Mouse (Mus musculus) right cerebral cortex, postnatal 36 days (tissue): ENCODE results near the gene Sel1l3.

Experiments
- DNase-seq, 2 experiments: peaks; one replicate each; pipeline ENCODE4 v3.0.0; 2022; ENCODE audit warnings: low spot score in 2 of 2, mixed read lengths in 1 of 2

The Sel1l3 gene

DNA sequence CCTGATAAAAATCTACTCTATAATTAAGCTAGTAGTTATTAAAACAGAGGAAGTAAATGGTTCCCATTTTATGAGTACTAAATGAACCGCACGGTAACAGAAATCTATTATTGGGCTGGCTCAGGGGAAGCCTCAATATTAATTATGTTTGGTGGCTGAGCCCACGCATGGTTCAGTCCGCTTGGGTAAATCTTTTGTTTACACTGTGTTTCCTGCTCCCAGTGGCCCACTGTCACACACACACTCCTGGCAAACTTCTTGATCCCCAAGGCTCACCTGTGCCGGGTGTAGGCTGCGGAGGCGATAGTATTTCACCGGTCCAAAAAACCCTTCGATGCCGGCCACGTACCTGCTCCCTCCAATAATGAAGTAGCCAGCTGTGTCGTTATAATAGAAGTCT lies 39.3 kb downstream of the Sel1l3 start:
- DNase-seq: no peak

GRCm38 (mm10) chr5:53172908-53173307 lies 40.8 kb downstream of the Sel1l3 start:
- DNase-seq: no peak

GRCm38 (mm10) chr5:53172256-53172636 lies 41.5 kb downstream of the Sel1l3 start:
- DNase-seq: no peak

DNA sequence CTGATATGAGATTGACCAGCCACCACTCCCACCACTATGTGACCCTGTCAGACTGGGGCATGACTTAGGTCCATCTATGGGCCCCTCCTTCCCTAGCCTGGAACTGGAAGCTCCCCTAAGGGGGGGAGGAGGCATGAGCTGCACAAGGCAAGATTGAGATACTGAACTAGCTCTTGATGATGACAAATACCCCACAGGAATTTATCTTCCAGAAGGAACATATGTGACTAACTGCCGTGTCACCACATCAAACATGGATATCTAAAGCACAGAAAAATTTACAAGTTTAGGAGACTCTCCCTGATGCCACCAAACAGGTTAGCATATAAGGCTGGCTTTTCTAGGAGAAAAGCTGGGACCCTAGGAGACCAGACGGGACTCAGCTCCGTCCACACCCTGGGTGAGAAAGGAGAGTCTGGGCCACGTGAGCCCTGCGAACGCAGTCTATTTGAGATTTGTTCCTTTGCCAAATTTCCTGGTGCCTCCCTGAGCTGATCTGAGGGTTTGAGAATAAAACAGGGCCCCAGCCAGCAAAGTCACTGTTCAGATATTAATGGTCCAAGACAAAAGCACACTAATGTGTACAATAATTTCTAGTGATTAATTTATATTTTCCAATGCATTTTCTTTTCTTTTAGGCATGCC lies 42.0 kb downstream of the Sel1l3 start:
- DNase-seq: no peak

DNA sequence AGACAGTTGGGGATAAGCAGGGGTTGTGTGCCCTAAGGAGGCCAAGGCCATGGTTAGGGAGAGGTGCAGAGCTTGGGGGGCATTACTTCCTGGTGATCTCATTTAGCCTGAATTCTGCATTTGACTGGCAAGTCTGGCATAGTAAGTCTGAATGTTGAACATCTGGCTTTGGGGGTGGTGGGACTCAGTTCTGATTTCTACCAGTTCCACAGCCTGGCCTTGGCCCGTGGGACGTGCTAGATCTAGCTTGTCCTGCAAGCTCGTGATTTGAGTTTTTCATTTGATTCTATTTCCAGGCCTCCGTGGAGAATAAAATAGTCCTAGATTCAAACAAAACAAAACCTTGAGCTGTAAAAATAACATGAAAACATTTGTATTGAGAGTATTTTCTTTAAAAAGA lies 46.2 kb downstream of the Sel1l3 start:
- DNase-seq: peak in 1 of 2 experiments; percentile 55

DNA sequence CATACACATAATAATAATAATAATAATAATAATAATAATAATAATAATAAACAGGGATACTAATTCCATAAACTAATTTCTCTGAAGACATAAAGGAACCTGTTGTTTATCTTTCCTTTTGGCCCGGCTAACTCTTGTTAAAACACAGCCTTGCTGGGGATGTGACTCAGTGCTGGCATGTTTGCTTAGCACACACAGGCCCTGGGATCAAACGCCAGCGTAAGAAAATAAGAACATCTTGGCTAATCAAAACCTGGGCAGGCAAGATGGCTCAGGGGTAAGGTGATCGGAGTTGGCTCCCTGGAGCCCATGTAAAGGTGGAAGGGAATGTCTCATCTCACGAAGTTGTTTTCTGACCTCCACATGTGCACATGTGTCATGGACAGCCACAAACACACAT lies 48.1 kb downstream of the Sel1l3 start:
- DNase-seq: no peak

DNA sequence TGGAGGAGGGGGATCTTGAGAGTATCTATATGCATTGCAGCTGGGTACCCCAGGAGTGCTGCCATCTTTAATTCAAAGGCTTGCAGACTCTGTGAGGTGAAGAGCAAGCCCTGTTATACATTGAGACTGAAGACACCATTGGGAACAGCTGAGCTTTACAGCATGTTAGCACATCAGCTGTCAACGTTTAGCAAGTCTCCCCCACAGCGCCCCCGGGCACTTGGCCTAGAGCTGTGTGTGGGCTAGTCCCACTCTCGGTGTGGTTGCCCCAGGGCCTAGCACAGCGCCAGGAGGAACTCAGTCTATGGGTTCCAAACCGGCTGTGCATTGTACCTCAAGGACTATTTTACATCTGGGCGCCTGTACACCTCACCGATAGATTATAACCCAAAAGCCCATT lies 51.3 kb downstream of the Sel1l3 start:
- peak; percentile 70 to 80 for DNase-seq

GRCm38 (mm10) chr5:53161506-53162186 lies 52.1 kb downstream of the Sel1l3 start:
- no peak for DNase-seq

DNA sequence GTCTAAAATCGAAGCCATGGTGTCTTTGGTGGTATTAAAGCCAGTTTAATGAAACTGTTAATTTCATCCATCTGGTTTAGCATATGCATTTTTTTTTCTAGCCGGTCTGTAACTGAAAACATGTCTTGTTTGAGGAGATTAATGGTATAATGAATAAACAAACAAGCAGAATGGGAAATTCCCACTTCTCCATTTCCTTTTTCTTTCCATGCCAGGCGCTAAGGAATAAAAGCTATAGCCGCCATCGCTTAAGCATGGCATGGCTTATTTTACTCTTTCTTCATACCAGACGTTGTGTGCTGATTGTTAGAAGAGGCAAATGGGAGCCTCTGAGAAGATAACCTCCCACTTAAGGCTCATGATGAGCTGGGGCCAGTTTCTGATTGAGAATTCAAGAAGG lies 53.5 kb downstream of the Sel1l3 start:
- no peak for DNase-seq

- DNase-seq: no peak
Observed at GRCm38 (mm10) chr5:53159631-53160030, 54.1 kb downstream of the Sel1l3 start.

- no peak for DNase-seq
Observed at GRCm38 (mm10) chr5:53159166-53159565, 54.6 kb downstream of the Sel1l3 start.

DNA sequence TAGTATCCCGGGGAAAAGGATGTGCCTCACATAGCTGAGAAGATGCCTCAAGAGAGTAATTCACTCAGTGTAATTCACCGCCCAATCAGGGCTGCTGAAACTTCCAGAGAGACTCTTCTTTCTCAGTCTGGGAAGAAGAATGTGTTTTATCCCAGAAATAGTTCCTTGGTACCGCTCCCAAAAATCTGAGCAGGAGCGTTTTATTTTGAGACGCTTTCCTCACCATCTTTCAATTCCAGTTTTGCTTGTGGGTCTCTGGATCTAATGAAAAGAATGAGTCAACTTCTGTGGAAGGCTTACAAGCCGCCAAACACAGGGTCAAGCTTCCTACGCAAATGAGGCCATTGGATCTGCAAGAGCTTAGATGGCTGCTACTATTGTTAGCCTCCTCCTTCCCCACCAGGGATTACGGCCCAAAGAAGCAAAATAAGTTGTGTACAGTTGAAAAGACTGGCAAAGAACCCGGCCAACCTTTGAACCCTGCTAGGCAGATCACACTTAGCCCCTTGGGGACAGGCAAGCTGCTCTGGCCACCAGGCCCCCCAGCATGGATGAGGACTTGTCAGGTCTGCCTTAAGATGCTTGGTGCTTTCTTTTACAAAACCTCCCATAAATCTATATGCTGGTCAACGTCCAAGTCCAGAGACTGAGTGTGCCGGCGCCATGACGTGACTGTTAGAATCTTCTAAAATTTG lies 57.6 kb downstream of the Sel1l3 start:
- DNase-seq: peak; percentile 57 to 78

- peak; percentile 45 to 53 for DNase-seq
Observed at GRCm38 (mm10) chr5:53154501-53154900, 59.2 kb downstream of the Sel1l3 start.

DNA sequence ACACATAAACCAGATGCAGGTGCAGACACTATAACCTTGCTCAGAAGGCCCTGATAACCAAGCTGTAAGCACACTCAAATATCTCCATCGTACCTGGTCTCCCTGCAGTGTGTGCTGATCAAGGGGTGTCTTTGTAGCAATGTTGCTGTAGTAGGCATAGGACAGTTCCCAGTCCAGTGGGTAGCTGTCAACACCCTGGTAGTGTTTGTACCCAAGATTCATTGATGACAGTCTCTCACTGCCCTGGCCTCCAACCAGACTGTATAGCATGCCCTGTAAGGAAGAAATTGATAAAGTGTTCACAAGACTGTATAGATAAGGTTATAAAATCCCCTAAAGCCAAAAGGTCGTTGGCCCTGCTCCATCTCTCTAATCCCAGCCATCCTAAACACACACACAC lies 59.6 kb downstream of the Sel1l3 start:
- DNase-seq: no peak

- no peak for DNase-seq
Observed at GRCm38 (mm10) chr5:53153144-53153543, 60.6 kb downstream of the Sel1l3 start.

- no peak for DNase-seq
Observed at GRCm38 (mm10) chr5:53151379-53151960, 62.3 kb downstream of the Sel1l3 start.

DNA sequence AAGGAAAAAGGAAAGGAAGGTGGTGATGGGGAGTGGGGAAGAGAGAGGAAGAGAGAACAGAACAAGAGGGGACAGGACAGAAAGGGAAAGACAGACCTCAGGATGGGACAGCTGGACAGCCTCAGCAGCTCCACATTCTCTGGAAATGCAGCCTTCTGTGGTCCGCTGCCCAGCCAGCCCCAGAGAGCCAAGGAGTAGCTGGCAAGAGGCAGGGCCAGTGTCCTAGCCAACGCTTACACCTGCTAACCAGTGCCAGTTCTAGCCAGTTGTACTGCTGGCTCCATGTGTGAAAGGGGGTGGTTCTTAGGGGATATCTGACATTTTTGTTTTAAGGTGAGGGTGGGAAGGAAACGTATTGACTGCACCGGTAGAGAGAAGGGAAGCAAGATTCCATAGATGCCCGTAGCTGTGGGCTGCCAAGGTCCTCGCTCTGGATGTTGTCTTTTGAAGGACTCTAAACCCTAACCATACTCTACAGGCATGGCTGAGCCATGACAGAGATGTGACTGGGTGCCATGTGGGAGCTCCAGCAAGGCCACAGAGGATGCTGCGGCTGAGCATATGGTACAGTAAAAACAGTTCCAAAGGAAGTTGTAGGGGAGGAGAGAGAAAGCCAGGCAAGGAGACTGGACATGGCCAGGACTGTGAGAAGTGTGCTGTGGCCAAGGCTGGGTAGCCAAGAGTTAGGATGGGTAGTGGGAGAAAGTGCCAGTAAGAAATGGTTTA lies 64.6 kb downstream of the Sel1l3 start:
- DNase-seq: no peak

GRCm38 (mm10) chr5:53148160-53148923 lies 65.4 kb downstream of the Sel1l3 start:
- no peak for DNase-seq

DNA sequence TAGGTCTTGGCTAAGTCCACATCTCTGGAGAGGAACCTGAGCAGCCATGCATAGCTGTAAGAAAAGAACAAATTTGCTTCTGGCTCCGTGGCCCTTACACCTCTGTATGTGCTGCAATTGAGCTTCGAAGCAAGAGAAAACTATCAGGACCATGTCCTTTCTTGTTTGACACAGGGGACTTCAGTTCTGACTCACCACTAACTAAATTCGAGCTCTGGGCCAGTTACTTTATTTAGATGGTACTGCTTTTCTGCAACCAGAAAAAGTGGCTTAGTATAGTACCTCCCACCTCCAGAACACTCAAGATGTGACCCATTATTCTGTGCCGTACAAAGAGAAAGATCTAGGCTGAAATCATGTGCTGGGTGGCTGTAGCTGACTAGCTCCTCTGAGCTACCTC lies 66.3 kb downstream of the Sel1l3 start:
- DNase-seq: peak in 1 of 2 experiments; percentile 47

DNA sequence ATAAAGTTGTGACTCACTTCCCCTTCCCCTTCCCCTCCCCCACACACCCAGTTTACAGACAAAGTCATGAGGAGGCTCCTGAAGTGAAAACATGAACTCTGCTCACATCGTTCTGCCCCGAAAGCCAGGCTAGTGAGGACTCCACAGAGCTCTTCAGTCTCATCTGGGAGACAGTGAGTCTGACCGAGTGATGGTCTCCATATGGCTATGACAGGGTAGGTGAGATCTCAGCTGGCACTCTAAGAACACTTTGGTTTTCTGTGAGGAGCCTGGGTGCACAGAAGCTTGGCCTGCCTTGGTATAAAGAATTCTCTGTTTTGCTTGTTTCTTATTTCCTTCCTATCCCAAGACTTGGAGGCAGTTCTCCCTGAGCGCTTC lies 67.1 kb downstream of the Sel1l3 start:
- DNase-seq: no peak

DNA sequence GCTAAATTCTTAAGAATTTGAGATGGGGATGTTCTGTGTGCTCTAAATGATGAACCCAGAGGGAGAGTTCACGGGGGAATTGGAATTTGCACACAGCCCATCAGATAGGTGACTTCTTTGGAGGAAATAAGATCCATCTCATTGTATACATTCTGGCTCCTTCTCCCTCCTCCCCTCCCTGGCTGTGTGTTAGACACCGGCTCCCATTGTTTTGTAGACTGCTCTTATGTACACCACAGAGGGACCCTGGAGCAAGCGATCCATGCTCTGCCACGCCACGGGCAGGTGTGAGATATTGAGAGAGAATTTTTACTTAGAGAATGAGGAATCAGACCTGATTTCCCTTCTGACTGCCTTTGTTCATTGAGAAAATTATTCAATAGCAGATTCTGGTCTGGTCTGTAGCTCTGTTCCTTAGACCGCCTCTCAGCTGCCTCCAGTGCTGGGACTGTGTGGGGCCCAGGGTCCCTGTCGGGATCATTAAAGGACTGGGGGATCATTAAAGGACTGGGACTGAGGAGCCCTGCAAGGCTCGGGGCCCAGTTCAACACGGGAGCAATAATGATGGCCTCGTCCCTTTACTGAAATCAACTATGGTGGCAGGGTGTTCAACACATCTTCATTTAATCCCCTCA lies 67.6 kb downstream of the Sel1l3 start:
- no peak for DNase-seq
